Mouse (Mus musculus) hindbrain, embryonic 13.5 days (tissue): ENCODE data around the gene Nrg3. TPM values are rescaled to one million over a fixed set of nuclear protein-coding genes. Genes with fewer than 3 reads are reported as not detected.

Source experiments
- ATAC-seq: fragments of 200-750 bp; cut with Nextera tagmentation; 2 replicates; pipeline ENCODE4 v1.8.0; 2017; ENCODE audit warnings: moderate TSS enrichment; ENCODE audit not compliant: low FRiP score
- H3K27ac ChIP-seq: fragments of 300-500 bp; sonication (generic); 2 replicates; pipeline ENCODE4 v1.5.1; 2015; ENCODE audit warnings: inconsistent platforms, mild to moderate bottlenecking, moderate library complexity
- H3K27me3 ChIP-seq: fragments of 300-500 bp; sonication (generic); 2 replicates; pipeline ENCODE4 v1.6.1; 2015; ENCODE audit warnings: mild to moderate bottlenecking, inconsistent platforms
- H3K36me3 ChIP-seq: fragments of 300-500 bp; sonication (generic); 2 replicates; pipeline ENCODE4 v1.6.1; 2015; ENCODE audit warnings: mild to moderate bottlenecking, inconsistent platforms
- H3K4me1 ChIP-seq: fragments of 300-500 bp; sonication (generic); replicated peaks from 2 replicates; pipeline ENCODE4 v1.6.1; 2015; ENCODE audit warnings: inconsistent platforms
- H3K4me2 ChIP-seq: fragments of 300-500 bp; sonication (generic); 2 replicates; pipeline ENCODE4 v1.6.1; 2015; ENCODE audit warnings: inconsistent platforms, mild to moderate bottlenecking, moderate library complexity
- H3K4me3 ChIP-seq: fragments of 300-500 bp; sonication (generic); 2 replicates; pipeline ENCODE4 v1.5.1; 2015; ENCODE audit warnings: mild to moderate bottlenecking, inconsistent platforms
- H3K9ac ChIP-seq: fragments of 300-500 bp; sonication (generic); 2 replicates; pipeline ENCODE4 v1.6.1; 2015; ENCODE audit warnings: mild to moderate bottlenecking, inconsistent platforms
- H3K9me3 ChIP-seq: fragments of 300-500 bp; sonication (generic); 2 replicates; pipeline ENCODE4 v1.6.1; 2016; ENCODE audit warnings: inconsistent platforms
- WGBS: fragments of 180-500 bp; shearing (Covaris S2); methylation state at CpG from one replicate; pipeline ENCODE4 v1.1.7; 2015; 5-methylcytosine and 5-hydroxymethylcytosine counted together
- polyA plus RNA-seq: library from polyadenylated mRNA; unstranded; fragments of >200 nt; fragmentation: Nextera tagmentation; extraction: Ambion mirVana; gene quantifications from 2 replicates; pipeline ENCODE4 v1.2.1, GENCODE M21; 2015

The Nrg3 gene
- polyA plus RNA-seq, 1 experiment from 2014 or later = 8.1 TPM

DNA sequence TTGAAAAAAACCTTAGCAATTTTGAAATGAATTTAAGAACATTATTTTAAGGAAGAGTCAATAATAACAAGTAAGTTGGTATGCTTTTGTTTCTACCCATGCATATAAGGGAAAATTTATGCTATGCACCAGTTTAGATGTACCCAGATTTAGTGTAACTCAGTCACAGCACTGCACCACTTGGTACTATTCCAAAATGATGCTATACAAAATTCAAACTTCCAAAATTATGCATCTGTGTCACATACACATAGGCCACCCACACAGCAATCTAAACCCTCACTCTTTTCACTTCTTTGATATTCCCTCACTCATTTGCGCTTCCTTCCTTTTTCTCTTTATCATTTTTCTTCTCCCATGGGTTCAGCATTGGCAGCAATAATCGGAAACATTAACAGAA, 116.6 kb downstream of the Nrg3 start:
- H3K4me3 ChIP-seq = no peak overlapping the region
- no peaks in the 10 kb centered on the region for H3K36me3 ChIP-seq
- H3K4me1 ChIP-seq = no peaks in the 10 kb centered on the region
- no peak overlapping the region for H3K4me2 ChIP-seq
- WGBS = 88% methylated on average over 2 of the region's 2 CpGs
- H3K9ac ChIP-seq = no peak overlapping the region
- ATAC-seq = no peak
- no peaks in the 10 kb centered on the region for H3K27me3 ChIP-seq
- H3K27ac ChIP-seq = no peak overlapping the region
- H3K9me3 ChIP-seq = no peaks in the 10 kb centered on the region

DNA sequence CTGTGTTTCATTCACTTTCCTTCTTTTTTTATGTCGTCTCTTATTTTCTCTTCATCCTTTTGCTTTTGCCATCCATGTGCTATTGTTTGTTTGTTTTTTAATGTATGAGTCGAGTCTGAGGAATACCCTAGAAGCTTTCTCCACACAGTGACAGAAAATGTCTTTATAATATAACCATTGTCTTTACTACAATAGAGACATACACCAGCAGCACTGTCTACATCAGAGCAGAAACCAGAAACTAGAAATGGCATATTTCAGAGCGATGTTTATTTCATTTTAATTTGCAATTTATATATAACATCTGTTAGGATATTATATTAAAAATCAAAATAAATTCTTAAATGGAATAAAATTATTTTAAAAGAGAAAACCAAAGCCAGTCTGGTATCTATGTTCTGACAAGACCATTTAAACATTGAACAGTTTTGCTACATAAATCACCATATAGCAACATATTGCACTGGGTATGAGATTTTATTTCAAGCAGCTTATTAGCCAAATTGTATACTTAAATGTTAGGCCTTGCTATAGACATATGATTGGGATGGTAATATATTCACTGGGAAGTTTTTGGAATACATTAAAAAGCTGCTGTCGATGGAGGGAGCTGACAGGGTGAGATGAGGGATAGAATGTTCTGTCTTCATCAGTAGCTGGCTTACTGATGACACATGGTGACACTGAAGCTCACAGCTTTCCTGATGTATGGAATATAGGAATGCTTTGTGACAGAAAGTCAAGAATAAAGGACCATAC, 120.7 kb downstream of the Nrg3 start:
- Histone ChIP-seq H3K9ac (no peak overlapping the region), H3K4me2 (no peak overlapping the region), H3K36me3 (no peaks in the 10 kb centered on the region), H3K27ac (no peak overlapping the region), H3K27me3 (no peaks in the 10 kb centered on the region), H3K9me3 (no peaks in the 10 kb centered on the region), H3K4me3 (no peak overlapping the region), H3K4me1 (no peaks in the 10 kb centered on the region)
- no peak for ATAC-seq
- WGBS = 71% methylated on average over 4 of the region's 4 CpGs

DNA sequence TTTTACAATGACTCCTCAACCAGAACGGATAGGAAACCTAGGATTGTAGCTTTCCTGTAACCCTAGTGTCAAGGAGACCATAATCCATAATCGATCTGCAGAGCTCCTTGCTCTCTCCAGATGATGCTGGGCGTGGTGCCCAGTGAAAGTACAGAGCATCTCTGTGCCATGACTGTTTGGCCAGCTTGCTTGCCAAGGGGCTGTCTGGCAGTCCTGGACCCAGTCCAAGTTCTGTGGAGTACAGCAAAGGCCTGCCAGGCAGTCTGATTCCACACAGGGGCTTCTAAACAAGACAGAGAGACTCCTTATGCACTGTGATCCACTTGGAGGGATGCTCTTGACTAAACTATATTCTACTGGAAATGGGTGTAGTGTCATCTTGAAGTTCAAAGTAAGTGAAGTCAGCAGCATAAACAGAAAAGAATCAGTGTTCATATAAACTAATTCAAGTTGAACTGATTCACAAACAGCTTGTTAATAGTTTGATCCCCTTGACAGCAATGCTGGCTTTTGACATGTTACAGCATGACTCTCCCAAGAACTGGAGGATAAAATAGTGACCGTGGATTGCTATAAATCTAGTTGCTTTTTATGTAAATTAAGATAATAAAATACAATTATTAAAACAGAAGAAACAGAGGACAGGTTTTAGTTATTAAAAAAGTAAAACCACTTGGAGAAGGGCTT, 155.3 kb downstream of the Nrg3 start:
- H3K9ac ChIP-seq = no peak overlapping the region
- H3K27ac ChIP-seq = no peak overlapping the region
- H3K27me3 ChIP-seq = no peaks in the 10 kb centered on the region
- no peak overlapping the region for H3K4me2 ChIP-seq
- no peaks in the 10 kb centered on the region for H3K36me3 ChIP-seq
- H3K4me1 ChIP-seq = no peaks in the 10 kb centered on the region
- WGBS = 60% methylated on average over 4 of the region's 4 CpGs
- ATAC-seq = peak; percentile 91
- no peaks in the 10 kb centered on the region for H3K9me3 ChIP-seq
- no peak overlapping the region for H3K4me3 ChIP-seq

DNA sequence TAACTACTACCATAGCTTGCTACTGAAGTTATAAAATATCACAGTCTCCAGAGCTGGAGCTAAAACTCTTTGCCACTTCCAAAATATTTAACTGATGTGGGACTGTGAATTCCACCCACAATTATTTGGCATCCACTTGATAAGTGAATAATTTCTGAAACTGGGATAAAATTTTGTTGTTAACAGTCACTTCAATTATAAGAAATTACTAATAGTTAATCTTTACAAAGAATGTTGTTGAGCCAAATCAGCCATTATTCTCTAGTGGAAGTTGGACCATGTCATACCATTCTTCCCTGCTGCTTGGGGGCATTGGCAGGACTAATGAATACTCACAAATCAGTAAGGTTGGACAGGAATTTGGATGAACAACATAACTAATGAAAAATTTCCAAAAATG, 158.8 kb downstream of the Nrg3 start:
- Histone ChIP-seq H3K4me1 (no peaks in the 10 kb centered on the region), H3K4me2 (no peak overlapping the region), H3K9ac (no peak overlapping the region), H3K27me3 (no peaks in the 10 kb centered on the region), H3K4me3 (no peak overlapping the region), H3K27ac (no peak overlapping the region), H3K9me3 (no peaks in the 10 kb centered on the region), H3K36me3 (no peaks in the 10 kb centered on the region)
- no peak for ATAC-seq

DNA sequence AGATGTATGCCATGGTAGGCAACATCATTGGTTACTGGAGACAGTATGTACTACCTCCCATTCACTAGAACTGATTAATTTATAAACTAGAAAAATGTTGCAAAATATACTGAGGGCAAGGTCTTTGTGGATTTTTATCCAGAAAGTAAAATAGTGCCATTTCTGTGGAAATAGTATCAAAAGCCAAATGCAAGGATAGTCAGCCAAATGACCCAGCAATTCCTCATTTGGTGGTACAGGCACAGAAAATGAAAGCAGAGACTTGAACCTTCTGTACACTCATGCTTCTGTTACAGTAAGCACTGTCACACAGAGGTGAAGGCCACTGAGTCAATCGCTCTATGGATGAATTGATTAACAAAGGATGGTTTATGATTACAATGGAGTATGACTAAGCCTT, 207.8 kb downstream of the Nrg3 start:
- Histone ChIP-seq H3K27ac (no peak overlapping the region), H3K9me3 (no peaks in the 10 kb centered on the region), H3K36me3 (no peaks in the 10 kb centered on the region), H3K9ac (no peak overlapping the region), H3K27me3 (no peaks in the 10 kb centered on the region), H3K4me3 (no peak overlapping the region), H3K4me1 (no peaks in the 10 kb centered on the region), H3K4me2 (no peak overlapping the region)
- WGBS = 81% methylated on average over 1 of the region's 1 CpGs
- ATAC-seq = no peak

DNA sequence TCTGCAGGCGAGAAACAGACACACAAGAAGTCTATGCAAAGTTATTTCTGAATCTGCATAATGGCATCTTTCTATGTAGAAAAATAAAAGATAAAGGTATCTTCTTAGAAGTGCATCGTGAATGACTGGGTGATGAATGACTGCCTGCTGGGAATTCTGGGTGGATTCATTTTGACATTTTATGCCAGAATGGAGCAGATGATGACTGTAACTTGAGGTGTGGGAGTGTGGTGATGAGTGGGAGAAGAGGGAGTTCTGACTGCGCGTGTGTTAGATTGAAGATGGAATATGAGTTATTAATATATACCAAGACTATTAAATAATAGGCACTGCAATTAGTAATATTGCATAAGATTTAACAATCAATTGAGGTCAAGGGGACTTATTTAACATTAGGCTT, 208.5 kb downstream of the Nrg3 start:
- Histone ChIP-seq H3K27ac (no peak overlapping the region), H3K4me2 (no peak overlapping the region), H3K36me3 (no peaks in the 10 kb centered on the region), H3K27me3 (no peaks in the 10 kb centered on the region), H3K9me3 (no peaks in the 10 kb centered on the region), H3K4me3 (no peak overlapping the region), H3K9ac (no peak overlapping the region), H3K4me1 (no peaks in the 10 kb centered on the region)
- no peak for ATAC-seq
- 87% methylated on average over 4 of the region's 4 CpGs for WGBS

DNA sequence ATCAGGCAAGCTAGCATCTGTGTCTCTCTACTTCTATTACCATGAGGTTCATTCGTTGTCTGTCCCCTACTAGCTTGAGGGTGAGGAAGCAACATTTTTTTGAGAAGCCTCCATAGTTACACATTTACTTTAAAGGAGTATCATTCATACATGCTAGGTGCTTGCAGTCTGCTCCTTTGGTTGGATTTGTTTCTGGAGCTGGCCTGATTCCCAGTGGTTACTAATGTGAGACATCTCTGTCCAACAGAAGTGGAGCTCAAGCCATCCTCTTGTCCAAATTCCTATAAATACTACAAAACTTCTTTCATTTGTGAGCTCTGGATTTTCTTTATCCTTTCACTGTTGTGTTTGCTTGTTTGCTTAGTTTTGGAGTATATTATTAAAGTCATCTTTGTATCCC, 211.9 kb downstream of the Nrg3 start:
- Histone ChIP-seq H3K27me3 (no peaks in the 10 kb centered on the region), H3K4me3 (no peak overlapping the region), H3K36me3 (no peaks in the 10 kb centered on the region), H3K9ac (no peak overlapping the region), H3K4me1 (no peaks in the 10 kb centered on the region), H3K9me3 (no peaks in the 10 kb centered on the region), H3K27ac (no peak overlapping the region), H3K4me2 (no peak overlapping the region)
- 86% methylated on average over 1 of the region's 1 CpGs for WGBS
- no peak for ATAC-seq

DNA sequence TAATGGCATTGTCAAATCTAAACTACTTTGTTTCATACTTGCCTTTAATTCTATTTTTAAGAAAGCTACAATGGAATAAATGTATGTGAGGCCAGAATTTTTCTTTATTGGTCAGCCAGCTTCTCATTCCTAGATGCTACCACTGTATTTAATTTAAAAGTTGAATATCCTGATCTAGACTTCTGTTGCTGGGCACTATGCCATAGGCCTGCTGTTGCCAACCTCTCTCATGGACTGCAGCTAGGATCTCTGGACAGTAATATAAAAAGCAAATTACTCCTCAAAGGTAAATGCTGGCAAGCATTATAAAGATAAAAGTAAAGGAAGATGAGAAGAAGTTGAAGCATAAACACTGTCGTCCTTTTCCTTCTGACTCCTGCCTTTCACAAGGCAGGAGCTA, 217.5 kb downstream of the Nrg3 start:
- no peak overlapping the region for H3K9ac ChIP-seq
- H3K9me3 ChIP-seq = no peaks in the 10 kb centered on the region
- no peak overlapping the region for H3K4me2 ChIP-seq
- H3K4me3 ChIP-seq = no peak overlapping the region
- H3K36me3 ChIP-seq = no peaks in the 10 kb centered on the region
- no peaks in the 10 kb centered on the region for H3K27me3 ChIP-seq
- WGBS = 70% methylated on average over 1 of the region's 1 CpGs
- no peaks in the 10 kb centered on the region for H3K4me1 ChIP-seq
- no peak for ATAC-seq
- no peak overlapping the region for H3K27ac ChIP-seq

DNA sequence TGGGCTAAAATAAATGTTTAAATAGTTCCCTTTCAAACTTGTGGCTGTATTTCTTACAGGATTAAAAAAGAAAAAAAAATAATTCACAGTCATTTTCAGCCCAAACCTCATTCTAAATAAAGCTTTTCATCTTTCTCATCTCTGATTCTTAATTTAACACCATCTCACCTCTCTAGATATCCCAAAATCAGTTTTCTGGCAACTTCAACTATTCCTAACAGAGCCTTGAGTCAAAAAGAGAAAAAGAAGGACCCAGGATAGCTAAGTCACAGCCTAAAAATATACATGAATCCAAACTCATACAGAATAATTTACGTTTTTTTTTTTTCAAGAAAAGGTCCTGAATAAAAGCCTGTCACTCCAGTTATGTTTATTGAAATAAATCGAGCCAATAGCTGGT, 232.6 kb downstream of the Nrg3 start:
- H3K27me3 ChIP-seq = no peaks in the 10 kb centered on the region
- no peaks in the 10 kb centered on the region for H3K36me3 ChIP-seq
- H3K27ac ChIP-seq = no peak overlapping the region
- H3K4me3 ChIP-seq = no peak overlapping the region
- H3K9ac ChIP-seq = no peak overlapping the region
- no peak overlapping the region for H3K4me2 ChIP-seq
- 78% methylated on average over 2 of the region's 2 CpGs for WGBS
- no peaks in the 10 kb centered on the region for H3K9me3 ChIP-seq
- ATAC-seq = no peak
- no peaks in the 10 kb centered on the region for H3K4me1 ChIP-seq

DNA sequence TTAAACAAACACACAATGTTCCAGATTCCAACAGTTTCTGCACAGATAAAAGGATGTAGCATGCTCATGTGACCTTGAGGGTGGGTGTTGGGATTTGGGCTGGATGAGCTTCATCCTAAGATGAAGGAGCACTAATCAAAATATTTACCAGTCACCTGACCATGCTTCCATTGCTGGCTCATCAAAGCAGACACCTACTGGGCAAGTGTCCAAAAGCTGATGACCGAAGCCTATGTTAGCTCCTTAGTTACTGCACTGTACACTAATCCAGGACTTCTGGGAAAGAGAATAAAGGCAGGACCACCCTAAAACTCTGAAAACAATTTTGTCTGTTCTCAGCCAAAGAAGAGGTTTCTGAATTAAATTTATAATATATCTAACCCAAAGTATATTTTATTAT, 261.4 kb downstream of the Nrg3 start:
- no peak for ATAC-seq
- Histone ChIP-seq H3K27ac (no peak overlapping the region), H3K4me3 (no peak overlapping the region), H3K36me3 (no peaks in the 10 kb centered on the region), H3K9me3 (no peaks in the 10 kb centered on the region), H3K27me3 (no peaks in the 10 kb centered on the region), H3K9ac (no peak overlapping the region), H3K4me1 (no peaks in the 10 kb centered on the region), H3K4me2 (no peak overlapping the region)
- 67% methylated on average over 1 of the region's 1 CpGs for WGBS

DNA sequence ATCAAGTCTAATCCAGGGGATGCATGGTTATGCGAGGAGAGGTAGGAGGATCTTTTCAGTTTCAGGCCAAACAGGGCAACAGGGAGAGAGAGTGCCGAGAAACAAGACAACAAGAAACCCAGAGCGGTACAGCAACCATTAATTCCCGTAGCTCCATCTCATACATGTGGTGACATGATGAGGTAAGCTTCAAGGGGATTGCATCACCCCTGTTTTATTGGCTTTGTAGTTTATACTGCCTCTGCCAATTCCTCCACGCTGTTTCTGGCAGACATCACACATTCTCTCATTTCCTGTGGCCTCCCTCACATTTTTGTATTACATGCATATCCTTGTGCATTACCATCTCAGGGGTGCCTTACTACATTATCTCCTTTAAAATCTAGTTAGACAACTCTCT, 280.9 kb downstream of the Nrg3 start:
- no peak for ATAC-seq
- Histone ChIP-seq H3K27me3 (no peaks in the 10 kb centered on the region), H3K4me3 (no peak overlapping the region), H3K27ac (no peak overlapping the region), H3K36me3 (no peaks in the 10 kb centered on the region), H3K9ac (no peak overlapping the region), H3K4me2 (no peak overlapping the region), H3K4me1 (no peaks in the 10 kb centered on the region), H3K9me3 (no peaks in the 10 kb centered on the region)
- 86% methylated on average over 5 of the region's 5 CpGs for WGBS

DNA sequence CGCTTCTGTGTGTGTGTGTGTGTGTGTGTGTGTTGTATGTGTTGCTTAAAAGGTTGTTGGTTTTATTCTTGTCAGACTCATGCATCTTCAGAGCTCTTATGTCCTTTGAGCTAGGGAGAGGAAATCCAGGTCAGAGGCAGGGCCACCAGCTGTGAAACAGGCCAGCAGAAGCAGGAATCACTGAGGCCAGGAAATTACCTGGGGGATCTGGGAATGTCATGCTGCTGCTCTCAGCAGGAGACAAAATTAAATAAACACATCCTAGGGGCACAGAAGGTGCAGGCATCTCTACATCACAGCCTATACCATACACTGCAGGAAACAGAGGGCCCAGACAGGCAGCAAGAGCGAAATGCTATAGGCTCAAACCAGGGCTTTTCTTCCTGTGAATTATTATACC, 299.2 kb downstream of the Nrg3 start:
- H3K4me3 ChIP-seq = no peak overlapping the region
- H3K27ac ChIP-seq = peak overlapping the region; percentile 52; the same call in 1 of the 2 replicates
- ATAC-seq = peak; percentile 39; the same call in 1 of the 2 replicates
- H3K36me3 ChIP-seq = no peaks in the 10 kb centered on the region
- H3K9me3 ChIP-seq = no peaks in the 10 kb centered on the region
- no peak overlapping the region for H3K9ac ChIP-seq
- H3K4me2 ChIP-seq = no peak overlapping the region
- H3K4me1 ChIP-seq = peaks cover 7% of the 10 kb centered on the region
- H3K27me3 ChIP-seq = no peaks in the 10 kb centered on the region
- 59% methylated on average over 2 of the region's 2 CpGs for WGBS

DNA sequence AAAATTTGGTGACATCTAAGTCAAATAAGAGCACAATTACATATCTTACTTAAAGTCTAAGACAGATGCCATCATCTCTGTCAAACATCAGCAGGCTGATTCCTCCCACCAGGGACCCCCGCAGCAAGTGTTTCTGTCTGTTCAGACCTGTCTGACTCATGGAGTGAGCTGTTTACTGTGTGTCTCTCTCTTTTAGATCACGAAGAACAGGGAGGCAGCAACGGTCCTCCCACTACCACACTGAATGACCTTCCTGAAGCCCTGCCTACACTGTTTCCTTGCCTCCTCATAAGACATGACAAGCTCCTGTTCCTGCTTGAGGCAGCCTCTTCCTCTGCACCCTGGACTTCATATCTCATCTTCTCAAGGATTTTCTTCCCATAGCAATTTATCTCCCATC, 312.7 kb downstream of the Nrg3 start:
- no peaks in the 10 kb centered on the region for H3K27me3 ChIP-seq
- no peak overlapping the region for H3K4me2 ChIP-seq
- WGBS = 84% methylated on average over 3 of the region's 3 CpGs
- H3K4me3 ChIP-seq = no peak overlapping the region
- ATAC-seq = no peak
- H3K27ac ChIP-seq = no peak overlapping the region
- no peaks in the 10 kb centered on the region for H3K9me3 ChIP-seq
- no peak overlapping the region for H3K9ac ChIP-seq
- H3K4me1 ChIP-seq = no peaks in the 10 kb centered on the region
- H3K36me3 ChIP-seq = no peaks in the 10 kb centered on the region
